Mouse (Mus musculus) cortical plate, adult 2 months (tissue): ENCODE measurements at regions not wholly inside any gene's neighbourhood (a gene's known extent, or its start where the extent isn't known, plus 50 kb on each side); places are given as distances from the start of the nearest gene placed in this dataset.

Experiments used
- CTCF ChIP-seq: fragments of 200-500 bp; IDR thresholded peaks from 2 replicates; pipeline ENCODE4 v1.5.1; 2011; ENCODE audit warnings: mild to moderate bottlenecking, control low read depth, low read length; ENCODE audit not compliant: insufficient read depth; ENCODE audit errors: extremely low read depth
- POLR2A ChIP-seq: fragments of 200-500 bp; IDR thresholded peaks from 2 replicates; pipeline ENCODE4 v1.6.1; 2011; ENCODE audit warnings: mild to moderate bottlenecking, low read length, control low read depth; ENCODE audit not compliant: insufficient read depth; ENCODE audit errors: extremely low read depth

- TF ChIP-seq POLR2A (no peak), CTCF (no peak)
These were observed 316.3 kb downstream of the Fam49a start for GRCm38 (mm10) chr12:12578278-12578677.
